Mouse (Mus musculus) heart, postnatal 0 days (tissue): ENCODE results near the gene Sox8. TPM values are rescaled to one million over a fixed set of nuclear protein-coding genes. Genes with fewer than 3 reads are reported as not detected.

Experiments
- ATAC-seq: fragments of 200-750 bp; cut with Nextera tagmentation; 2 replicates; pipeline ENCODE4 v1.8.0; 2017; ENCODE audit warnings: low read depth, moderate number of reproducible peaks, moderate library complexity; ENCODE audit not compliant: insufficient read depth
- DNase-seq: peaks from one replicate; pipeline ENCODE4 v3.0.0-alpha.2; 2016; ENCODE audit warnings: low spot score
- H3K27ac ChIP-seq: fragments of 300-500 bp; sonication (generic); 2 replicates; pipeline ENCODE4 v1.5.1; 2014; ENCODE audit warnings: low read depth, mild to moderate bottlenecking
- H3K27me3 ChIP-seq: fragments of 300-500 bp; sonication (generic); 2 replicates; pipeline ENCODE4 v1.6.1; 2014; ENCODE audit warnings: low read length, mixed read lengths; ENCODE audit not compliant: control insufficient read depth, insufficient read depth
- H3K36me3 ChIP-seq: fragments of 300-500 bp; sonication (generic); replicated peaks from 2 replicates; pipeline ENCODE4 v1.6.1; 2014; ENCODE audit warnings: low read length, mixed read lengths; ENCODE audit not compliant: control insufficient read depth, insufficient read depth
- H3K4me1 ChIP-seq: fragments of 300-500 bp; sonication (generic); 2 replicates; pipeline ENCODE4 v1.6.1; 2014; ENCODE audit warnings: antibody characterized with exemption; ENCODE audit not compliant: control insufficient read depth, insufficient read depth
- H3K4me2 ChIP-seq: fragments of 300-500 bp; sonication (generic); 2 replicates; pipeline ENCODE4 v1.6.1; 2014; ENCODE audit warnings: low read depth, mild to moderate bottlenecking, low read length, moderate library complexity
- H3K4me3 ChIP-seq: fragments of 300-500 bp; sonication (generic); 2 replicates; pipeline ENCODE4 v1.5.1; 2014; ENCODE audit warnings: low read depth, low read length
- H3K9ac ChIP-seq: fragments of 300-500 bp; sonication (generic); replicated peaks from 2 replicates; pipeline ENCODE4 v1.6.1; 2014; ENCODE audit warnings: low read depth, low read length, mixed read lengths
- H3K9me3 ChIP-seq: fragments of 300-500 bp; sonication (generic); replicated peaks from 2 replicates; pipeline ENCODE4 v1.6.1; 2016; ENCODE audit warnings: low read length; ENCODE audit not compliant: control insufficient read depth
- CTCF ChIP-seq: IDR thresholded peaks from 2 replicates; pipeline ENCODE4 v1.5.1; 2016; ENCODE audit warnings: antibody characterized with exemption, control low read depth, low read depth
- EP300 ChIP-seq: IDR thresholded peaks from 2 replicates; pipeline ENCODE4 v1.6.1; 2016; ENCODE audit warnings: antibody characterized with exemption, low read depth
- WGBS: fragments of 180-500 bp; shearing (Covaris S2); extraction: QIAGEN DNeasy Blood & Tissue Kit; methylation state at CpG from one replicate; pipeline ENCODE4 v1.1.7; 2014; 5-methylcytosine and 5-hydroxymethylcytosine counted together
- polyA plus RNA-seq: library from polyadenylated mRNA; unstranded; fragments of >200 nt; fragmentation: Nextera tagmentation; extraction: Ambion mirVana; gene quantifications from 2 replicates; pipeline ENCODE4 v1.2.1, GENCODE M21; 2015
- total RNA-seq: library from RNA; depleted of rRNA; stranded (reverse); fragments of >200 nt; gene quantifications from 2 replicates; pipeline ENCODE4 v1.2.3, GENCODE M21; 2014; ENCODE audit warnings: low replicate concordance

Gene Sox8
- total and polyA plus RNA-seq, 2 experiments from 2014 or later: 0.11 TPM; not detected in 1

DNA sequence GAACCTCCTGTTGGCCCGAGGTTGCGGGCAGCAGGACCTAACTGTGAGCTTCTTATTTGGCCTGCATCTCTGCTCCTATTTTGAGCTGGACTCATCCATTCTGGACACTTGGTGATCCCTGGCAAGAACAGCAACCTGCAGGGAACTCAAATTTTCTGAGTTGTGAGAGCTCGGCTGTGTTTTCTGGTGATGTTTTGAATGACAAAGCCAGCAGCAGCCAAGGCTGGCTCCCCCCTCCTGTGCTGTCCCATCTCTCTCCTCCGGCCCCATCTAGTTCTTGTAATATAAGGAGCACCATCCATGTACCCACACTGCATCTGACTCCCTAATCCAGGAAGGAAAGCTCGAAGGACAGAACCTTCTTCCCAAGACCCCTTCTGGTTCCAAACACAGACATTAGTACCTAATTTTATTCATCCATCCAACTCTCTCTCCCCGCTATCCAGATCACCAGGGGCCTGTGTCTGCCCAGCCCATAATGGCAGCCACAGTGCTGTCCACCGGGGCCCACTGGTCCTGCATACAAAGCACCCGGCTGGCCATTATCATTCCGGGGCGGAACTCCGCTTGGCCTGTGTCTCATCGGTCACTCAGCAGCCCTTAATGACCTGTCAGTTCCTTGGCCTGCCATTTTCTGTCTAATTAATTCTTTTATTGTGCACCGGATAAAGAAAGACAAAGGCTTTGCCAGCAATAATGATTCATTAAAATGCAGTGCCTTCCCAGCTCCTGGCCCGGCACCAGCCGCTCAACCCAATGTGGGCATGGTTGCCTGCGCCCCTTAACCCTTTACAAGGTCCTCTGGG is 9.1 kb downstream of the Sox8 start:
- 72% methylated on average over 16 of the region's 16 CpGs for WGBS
- TF ChIP-seq CTCF (no peak), EP300 (no peak)
- no peak for ATAC-seq
- H3K9ac ChIP-seq: no peak overlapping the region
- no peak overlapping the region for H3K4me3 ChIP-seq
- no peaks in the 10 kb centered on the region for H3K9me3 ChIP-seq
- H3K27me3 ChIP-seq: peaks cover 5% of the 10 kb centered on the region; the same call in 1 of the 2 replicates
- no peak overlapping the region for H3K4me2 ChIP-seq
- H3K36me3 ChIP-seq: no peaks in the 10 kb centered on the region
- H3K27ac ChIP-seq: no peak overlapping the region; the same call in 1 of the 2 replicates
- peaks cover 28% of the 10 kb centered on the region for H3K4me1 ChIP-seq
- no peak for DNase-seq

DNA sequence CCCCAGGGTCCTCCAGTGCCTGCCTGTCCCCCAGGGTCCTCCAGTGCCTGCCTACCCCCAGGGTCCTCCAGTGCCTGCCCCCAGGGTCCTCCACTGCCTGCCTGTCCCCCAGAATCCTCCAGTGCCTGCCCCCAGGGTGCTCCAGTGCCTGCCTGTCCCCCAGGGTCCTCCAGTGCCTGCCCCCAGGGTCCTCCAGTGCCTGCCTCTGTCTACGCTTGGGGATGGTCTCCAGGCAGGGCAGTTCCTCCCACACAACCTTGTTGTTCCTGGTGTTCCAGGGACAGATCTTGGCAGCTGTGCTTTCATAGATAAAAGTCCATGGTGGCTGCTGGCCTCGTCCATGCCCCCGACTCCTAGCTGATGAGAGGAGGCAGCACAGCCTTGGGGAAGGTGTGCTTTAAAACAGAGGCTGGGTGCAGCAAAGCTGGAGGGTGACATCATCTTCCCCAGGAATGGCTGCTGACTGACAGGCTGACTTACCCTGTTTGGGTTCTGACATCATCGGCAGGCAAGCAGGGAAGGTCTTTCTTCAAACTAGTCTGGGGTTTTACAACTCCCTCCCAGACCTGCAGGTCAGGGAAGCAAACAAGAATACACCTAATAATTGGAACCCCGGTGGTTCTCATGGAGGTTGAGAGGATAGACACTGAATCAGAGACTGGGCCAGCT is 9.8 kb downstream of the Sox8 start:
- H3K4me1 ChIP-seq: peaks cover 34% of the 10 kb centered on the region
- no peak overlapping the region for H3K9ac ChIP-seq
- H3K36me3 ChIP-seq: no peaks in the 10 kb centered on the region
- ATAC-seq (peak; percentile 69), DNase-seq (peak; percentile 49)
- H3K9me3 ChIP-seq: no peaks in the 10 kb centered on the region
- H3K4me2 ChIP-seq: no peak overlapping the region
- H3K4me3 ChIP-seq: no peak overlapping the region
- TF ChIP-seq CTCF: no peak
- TF ChIP-seq EP300: no peak
- H3K27ac ChIP-seq: no peak overlapping the region; the same call in 1 of the 2 replicates
- peaks cover 9% of the 10 kb centered on the region; the same call in 1 of the 2 replicates for H3K27me3 ChIP-seq
- WGBS: 26% methylated on average over 5 of the region's 5 CpGs

DNA sequence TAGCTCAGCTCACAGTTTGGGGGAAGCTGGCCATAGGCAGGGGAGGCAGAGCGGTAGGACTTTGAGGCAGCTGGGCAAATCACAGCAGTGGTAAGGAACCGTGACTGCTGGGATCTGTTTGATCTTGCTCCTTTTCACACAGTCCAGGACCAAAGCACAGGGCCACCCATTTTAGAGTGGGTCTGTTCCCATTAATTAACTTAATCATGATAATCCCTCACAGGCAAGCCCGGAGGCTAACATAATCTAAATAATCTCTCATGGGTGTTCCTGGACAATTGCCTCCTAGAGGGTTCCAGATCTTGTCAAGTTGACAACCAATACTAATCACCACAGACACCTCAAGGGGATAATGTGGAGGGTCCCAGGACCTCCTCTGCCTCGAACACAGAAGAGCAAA is 10.9 kb downstream of the Sox8 start:
- Histone ChIP-seq H3K4me1 (peaks cover 29% of the 10 kb centered on the region), H3K27me3 (peaks cover 9% of the 10 kb centered on the region; the same call in 1 of the 2 replicates), H3K27ac (no peak overlapping the region), H3K36me3 (no peaks in the 10 kb centered on the region), H3K4me2 (no peak overlapping the region), H3K9ac (no peak overlapping the region), H3K9me3 (no peaks in the 10 kb centered on the region), H3K4me3 (no peak overlapping the region)
- TF ChIP-seq EP300: no peak
- TF ChIP-seq CTCF: no peak
- 58% methylated on average over 4 of the region's 4 CpGs for WGBS
- ATAC-seq: no peak
- no peak for DNase-seq

DNA sequence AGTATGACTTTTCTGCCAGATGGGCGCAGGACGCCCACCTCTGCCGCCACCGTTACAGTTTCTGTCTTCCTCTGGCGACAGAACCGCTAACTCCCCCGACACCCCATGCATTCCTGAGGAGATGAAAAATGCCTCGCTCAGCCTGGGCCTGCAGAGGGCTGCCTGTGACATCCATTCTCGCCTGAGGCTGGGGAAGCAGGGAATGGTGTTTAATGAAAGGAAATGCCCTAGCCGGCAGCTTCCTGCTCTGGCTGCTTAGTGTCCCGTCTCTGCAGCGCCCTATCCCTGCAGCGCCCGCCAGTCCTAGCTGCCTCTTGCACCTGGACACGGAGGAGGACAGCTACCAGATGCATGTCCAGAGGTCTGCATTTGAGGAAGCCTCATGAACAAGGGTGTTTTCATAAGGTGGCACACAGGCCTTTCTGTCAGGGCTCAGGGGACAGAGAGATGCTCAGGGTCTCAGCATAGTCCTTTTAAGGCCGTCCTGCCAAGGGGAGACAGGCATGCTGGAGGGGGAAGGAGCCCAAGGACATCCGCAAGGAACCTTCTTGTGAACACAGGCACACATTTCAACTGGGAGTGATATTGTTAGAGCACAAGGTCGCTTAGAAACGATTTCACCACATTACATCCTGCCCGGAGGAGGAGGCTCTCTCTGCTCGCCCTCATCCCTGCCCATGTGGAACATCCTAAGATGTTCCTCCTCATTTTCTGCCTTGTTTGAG is 13.7 kb downstream of the Sox8 start:
- Histone ChIP-seq H3K27ac (no peak overlapping the region), H3K4me3 (peak overlapping the region; percentile 18), H3K36me3 (no peaks in the 10 kb centered on the region), H3K9ac (0 out of 2 replicates have a peak overlapping the region, but pooled peaks have one; percentile 14), H3K4me1 (peaks cover 18% of the 10 kb centered on the region), H3K9me3 (no peaks in the 10 kb centered on the region), H3K27me3 (peaks cover 9% of the 10 kb centered on the region; the same call in 1 of the 2 replicates), H3K4me2 (peak overlapping the region; percentile 58)
- 12% methylated on average over 21 of the region's 21 CpGs for WGBS
- TF ChIP-seq EP300 (no peak), CTCF (no peak)
- DNase-seq (peak; percentile 21), ATAC-seq (peak; percentile 25; the same call in 1 of the 2 replicates)
